Mouse (Mus musculus) spleen, adult 2 months (tissue): ENCODE results near the gene Mta2.

Experiments used
- CTCF ChIP-seq: fragments of 200-500 bp; IDR thresholded peaks from 2 replicates; pipeline ENCODE4 v1.5.1; 2011; ENCODE audit warnings: mild to moderate bottlenecking, inconsistent platforms; ENCODE audit not compliant: insufficient read depth, insufficient read length, insufficient replicate concordance; ENCODE audit errors: extremely low read depth
- POLR2A ChIP-seq: fragments of 200-500 bp; IDR thresholded peaks from 2 replicates; pipeline ENCODE4 v1.6.1; 2011; ENCODE audit warnings: low read depth, low read length, inconsistent platforms

DNA sequence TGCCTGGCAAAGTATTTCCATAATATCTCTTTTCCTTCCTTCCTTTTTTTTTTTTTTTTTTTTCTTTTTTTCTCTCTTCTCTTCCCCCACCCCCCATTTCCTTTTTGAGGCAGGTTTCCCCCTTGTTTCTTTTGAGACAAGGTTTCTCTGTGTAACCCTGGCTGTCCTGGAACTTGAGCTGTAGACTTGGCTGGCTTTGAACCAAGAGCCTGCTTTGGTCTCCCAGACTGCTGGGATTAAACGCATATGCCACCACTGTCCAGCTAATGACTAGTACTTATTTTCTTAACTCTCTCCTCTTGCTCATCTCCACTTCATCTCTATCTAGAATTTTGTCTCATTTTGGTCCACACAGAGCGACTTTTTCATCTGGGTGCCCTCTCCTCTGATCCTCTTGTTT, 1.4 kb downstream of the Mta2 start:
- no peak for TF ChIP-seq POLR2A
- no peak for TF ChIP-seq CTCF
